Mouse (Mus musculus) cerebellum, adult 9-10 months (tissue): Measurements from ENCODE around the gene Ugp2.
A peak's percentile ranks its signal among the peaks of the same experiment; 100 is the strongest.

Experiments used
- DNase-seq: peaks from one replicate; pipeline ENCODE4 v3.0.0; 2022

The Ugp2 gene

GRCm38 (mm10) chr11:21371122-21371806 lies at the start of gene Ugp2:
Ugp2 (minus strand) TSS chr11:21371201.
- peak; percentile 96 for DNase-seq

GRCm38 (mm10) chr11:21414911-21415381 lies 43.9 kb upstream of the Ugp2 start:
- DNase-seq = peak; percentile 1

- no peak for DNase-seq
Measured at GRCm38 (mm10) chr11:21406668-21407067, 35.7 kb upstream of the Ugp2 start.

- DNase-seq = no peak
Measured at GRCm38 (mm10) chr11:21406141-21406540, 35.1 kb upstream of the Ugp2 start.

GRCm38 (mm10) chr11:21403877-21404276 lies 32.9 kb upstream of the Ugp2 start:
- no peak for DNase-seq

GRCm38 (mm10) chr11:21402481-21403254 lies 31.7 kb upstream of the Ugp2 start:
- DNase-seq = no peak

GRCm38 (mm10) chr11:21401248-21401647 lies 30.2 kb upstream of the Ugp2 start:
- DNase-seq = no peak

- no peak for DNase-seq
Measured at GRCm38 (mm10) chr11:21399186-21399681, 28.2 kb upstream of the Ugp2 start.

- no peak for DNase-seq
Measured at GRCm38 (mm10) chr11:21398464-21398863, 27.5 kb upstream of the Ugp2 start.

- no peak for DNase-seq
Measured at GRCm38 (mm10) chr11:21386790-21387189, 15.8 kb upstream of the Ugp2 start.

- peak; percentile 11 for DNase-seq
Measured at GRCm38 (mm10) chr11:21374096-21374495, 3.1 kb upstream of the Ugp2 start.

- peak; percentile 48 for DNase-seq
Measured at GRCm38 (mm10) chr11:21370399-21371121, 441 bp downstream of the Ugp2 start.

- DNase-seq = no peak
Measured at GRCm38 (mm10) chr11:21369248-21370016, 1.6 kb downstream of the Ugp2 start.

GRCm38 (mm10) chr11:21368466-21368865 lies 2.5 kb downstream of the Ugp2 start:
- no peak for DNase-seq

- DNase-seq = no peak
Measured at GRCm38 (mm10) chr11:21363144-21363940, 7.7 kb downstream of the Ugp2 start.

- DNase-seq = no peak
Measured at GRCm38 (mm10) chr11:21351296-21351695, 19.7 kb downstream of the Ugp2 start.

GRCm38 (mm10) chr11:21348890-21349289 lies 22.1 kb downstream of the Ugp2 start:
- DNase-seq = no peak

- no peak for DNase-seq
Measured at GRCm38 (mm10) chr11:21346020-21346419, 25.0 kb downstream of the Ugp2 start.

- no peak for DNase-seq
Measured at GRCm38 (mm10) chr11:21343490-21343889, 27.5 kb downstream of the Ugp2 start.

GRCm38 (mm10) chr11:21339088-21339487 lies 31.9 kb downstream of the Ugp2 start:
- DNase-seq = no peak

- DNase-seq = no peak
Measured at GRCm38 (mm10) chr11:21337855-21338254, 33.1 kb downstream of the Ugp2 start.
